Mouse (Mus musculus): ENCODE data around the gene Sugp2.
A peak's percentile ranks its signal among the peaks of the same experiment; 100 is the strongest.

The Sugp2 gene

DNA sequence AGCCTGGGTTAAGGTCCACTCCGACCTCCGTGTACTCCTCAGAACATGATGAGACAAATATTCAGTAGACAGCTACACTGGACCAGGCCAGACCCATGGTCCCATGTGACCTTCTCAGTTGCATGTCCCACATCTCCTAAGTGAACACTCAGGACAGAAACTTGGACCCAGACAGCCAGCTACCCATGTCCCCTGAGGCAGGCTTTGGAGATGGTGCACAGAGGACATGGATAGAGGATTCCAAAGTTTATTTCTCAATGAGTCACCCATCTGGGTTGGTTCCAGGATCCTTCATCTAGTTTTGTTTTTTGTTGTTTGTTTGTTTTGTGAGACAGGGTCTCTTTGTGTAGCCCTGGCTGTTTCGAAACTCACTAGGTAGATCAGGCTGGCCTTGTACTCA is 13.1 kb upstream of the Sugp2 start:
- DNase-seq (ENCODE audit: low spot score), result peak; percentile 78

DNA sequence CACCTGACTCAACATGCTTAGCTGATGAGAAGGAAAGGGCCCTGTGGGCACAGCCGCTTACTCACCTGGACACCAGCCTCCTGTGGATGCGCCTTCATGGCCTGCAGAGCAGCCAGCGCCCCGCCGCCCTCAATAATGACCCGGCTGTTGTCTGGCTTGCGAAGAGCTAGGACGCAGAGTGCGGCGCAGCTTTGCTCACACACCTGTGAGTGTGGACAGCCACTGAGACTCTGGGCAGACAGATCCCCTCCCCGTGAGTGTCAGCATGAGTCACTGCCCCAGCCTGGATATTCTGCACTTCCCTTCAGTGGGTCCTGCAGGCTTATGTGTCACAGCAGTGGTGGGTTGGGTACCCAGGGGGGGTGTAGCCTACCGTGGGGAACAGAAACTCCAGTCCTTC is 12.0 kb upstream of the Sugp2 start:
- no peak for DNase-seq (ENCODE audit: low spot score)

DNA sequence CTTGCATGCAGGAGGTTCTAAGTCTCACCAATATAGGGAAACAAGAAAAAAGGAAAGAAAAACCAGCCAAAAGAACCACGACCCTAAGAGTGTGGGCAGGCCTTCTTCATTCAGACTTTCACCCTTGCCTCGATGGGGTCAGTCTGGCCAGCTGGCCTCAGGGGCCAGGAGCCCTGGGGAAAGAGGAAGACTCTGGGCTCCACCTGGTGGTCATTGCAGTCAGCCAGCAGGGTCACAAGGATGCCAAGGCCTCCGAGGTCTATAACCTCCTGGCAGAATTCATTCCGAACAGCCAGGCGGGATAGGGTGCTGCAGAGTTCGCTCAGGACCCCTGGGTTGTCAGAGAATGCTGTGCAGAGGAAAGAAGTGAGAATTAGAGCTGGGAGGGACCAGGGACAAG is 10.7 kb upstream of the Sugp2 start:
- DNase-seq (ENCODE audit: low spot score), result peak; percentile 82

DNA sequence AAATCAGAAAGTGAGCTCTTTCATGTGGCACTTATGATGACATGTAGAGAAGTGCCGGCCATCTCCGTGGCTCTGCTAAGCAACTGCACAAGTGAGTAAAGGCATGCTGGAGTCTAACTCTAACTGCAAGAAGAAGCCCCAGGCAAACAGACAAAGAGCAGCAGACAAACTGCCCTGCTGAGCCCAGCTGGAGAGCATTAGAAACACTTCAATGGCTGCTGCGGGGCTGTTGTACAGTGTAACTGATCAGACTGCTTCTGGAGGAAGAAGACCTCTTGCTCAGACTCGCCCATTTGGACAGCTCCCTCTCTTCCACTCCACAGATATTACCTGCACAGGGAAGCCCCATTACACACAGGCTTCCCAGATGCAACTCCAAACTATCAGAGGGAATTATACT is 6.0 kb upstream of the Sugp2 start:
- no peak for DNase-seq (ENCODE audit: low spot score)

- no peak for DNase-seq (ENCODE audit: low spot score)
These were observed 3.2 kb upstream of the Sugp2 start for GRCm38 (mm10) chr8:70230837-70231236.

DNA sequence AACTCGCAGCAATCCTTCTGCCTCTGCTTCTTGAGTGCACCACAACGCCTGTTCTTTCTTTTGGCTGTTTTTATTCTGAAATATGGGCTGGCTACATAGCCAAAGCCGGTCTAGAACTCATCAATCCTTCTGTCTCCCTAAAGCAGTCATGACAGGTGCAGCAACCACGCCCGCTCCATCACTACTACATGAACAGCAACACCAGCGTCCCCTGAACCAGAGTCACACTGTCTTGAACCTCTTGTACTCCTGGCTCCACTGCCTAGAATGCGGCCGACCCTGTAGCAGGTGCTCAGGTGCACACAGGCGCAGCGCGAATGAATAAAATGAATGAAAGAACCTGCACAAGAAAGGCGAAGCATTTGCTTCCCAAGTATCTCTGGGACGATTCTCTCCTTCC is 420 bp upstream of the Sugp2 start:
- no peak for DNase-seq (ENCODE audit: low spot score)

- DNase-seq (ENCODE audit: low spot score), result no peak
These were observed 729 bp downstream of the Sugp2 start for GRCm38 (mm10) chr8:70234781-70235128.

GRCm38 (mm10) chr8:70237842-70238241 is 3.8 kb downstream of the Sugp2 start:
- no peak for DNase-seq (ENCODE audit: low spot score)

DNA sequence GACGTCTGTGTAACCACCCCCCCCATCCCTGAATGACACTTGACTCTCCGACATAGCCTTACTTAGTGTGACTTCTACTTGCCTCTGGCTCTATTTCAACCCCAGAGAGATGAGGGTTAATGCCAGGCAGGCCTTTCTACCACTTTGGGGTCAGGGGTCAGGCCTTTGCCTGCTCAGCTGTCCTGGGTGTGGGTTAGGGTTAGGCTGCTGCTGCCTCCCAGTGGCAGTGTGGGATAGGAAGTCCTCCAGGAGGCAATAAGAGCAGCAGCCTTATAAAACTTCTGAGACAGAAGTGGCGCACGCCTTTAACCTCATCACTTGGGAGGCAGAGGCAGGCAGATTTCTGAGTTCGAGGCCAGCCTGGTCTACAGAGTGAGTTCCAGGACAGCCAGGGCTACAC is 6.6 kb downstream of the Sugp2 start:
- DNase-seq (ENCODE audit: low spot score), result peak; percentile 83

DNA sequence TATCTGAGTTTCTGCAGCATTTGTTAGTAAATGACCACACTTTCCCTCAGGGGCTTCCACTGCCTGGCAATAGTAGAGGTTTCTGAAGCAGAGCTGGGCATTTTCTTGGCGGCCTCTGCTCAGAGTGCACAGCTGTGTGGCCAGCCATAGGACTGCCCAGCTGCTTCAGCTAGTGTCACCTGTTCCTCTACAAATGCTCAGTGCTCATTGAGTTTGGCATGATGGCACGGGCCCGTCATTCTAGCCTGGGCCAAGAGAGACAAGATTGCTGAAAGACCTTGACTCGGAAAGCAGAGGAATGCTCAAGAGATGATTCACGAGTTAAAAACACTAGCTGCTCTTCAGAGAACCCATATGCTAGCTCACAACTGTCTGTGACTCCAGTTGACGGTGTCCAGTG is 12.6 kb downstream of the Sugp2 start:
- no peak for DNase-seq (ENCODE audit: low spot score)

DNA sequence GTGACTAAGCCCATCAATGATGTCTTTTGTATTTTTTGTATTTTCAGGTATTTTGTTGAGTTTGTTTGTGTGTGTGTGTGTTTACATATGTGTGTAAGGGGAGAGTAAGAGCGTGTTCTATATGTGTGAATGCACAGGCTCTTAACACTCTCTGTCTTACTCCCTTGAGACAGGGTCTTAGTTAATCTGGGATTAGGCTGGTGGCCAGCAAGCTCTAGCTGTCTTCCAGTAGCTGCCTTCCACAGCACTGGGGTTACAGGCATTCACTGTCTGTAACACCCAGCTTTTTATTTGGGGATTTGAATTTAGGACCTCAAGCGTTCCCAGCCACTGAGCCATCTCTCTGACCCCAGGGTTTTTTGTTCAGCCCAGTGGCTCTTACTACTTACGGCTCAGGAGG is 13.8 kb downstream of the Sugp2 start:
- DNase-seq (ENCODE audit: low spot score), result no peak

- DNase-seq (ENCODE audit: low spot score), result no peak
These were observed 20.6 kb downstream of the Sugp2 start for GRCm38 (mm10) chr8:70254628-70255027.

- DNase-seq (ENCODE audit: low spot score), result no peak
These were observed 23.4 kb downstream of the Sugp2 start for GRCm38 (mm10) chr8:70257456-70257855.

GRCm38 (mm10) chr8:70258600-70258999 is 24.6 kb downstream of the Sugp2 start:
- DNase-seq (ENCODE audit: low spot score), result no peak

DNA sequence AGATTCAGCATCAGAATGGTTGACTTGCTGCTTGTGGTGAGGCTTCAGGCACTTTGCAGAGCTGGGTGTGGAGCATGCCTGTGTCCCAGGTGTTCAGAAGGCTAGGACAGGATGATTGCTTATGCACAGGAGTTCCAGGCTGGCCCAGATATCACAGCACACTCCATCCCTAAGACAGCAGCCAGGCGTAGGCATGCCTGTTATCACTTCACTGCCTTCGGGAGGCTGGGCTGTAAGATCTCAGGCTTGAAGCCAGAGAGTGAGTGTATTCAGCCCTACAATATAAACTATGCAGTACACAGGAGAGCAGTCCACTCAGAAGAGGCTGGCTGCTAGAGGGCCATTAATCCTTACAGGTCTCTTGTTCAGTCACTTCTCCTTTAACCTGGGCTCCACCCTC is 25.0 kb downstream of the Sugp2 start:
- DNase-seq (ENCODE audit: low spot score), result no peak

GRCm38 (mm10) chr8:70267674-70268073 is 33.6 kb downstream of the Sugp2 start:
- no peak for DNase-seq (ENCODE audit: low spot score)

GRCm38 (mm10) chr8:70268311-70268710 is 34.3 kb downstream of the Sugp2 start:
- DNase-seq (ENCODE audit: low spot score), result peak; percentile 37

- DNase-seq (ENCODE audit: low spot score), result peak; percentile 28
These were observed 35.0 kb downstream of the Sugp2 start for GRCm38 (mm10) chr8:70268799-70269565.

DNA sequence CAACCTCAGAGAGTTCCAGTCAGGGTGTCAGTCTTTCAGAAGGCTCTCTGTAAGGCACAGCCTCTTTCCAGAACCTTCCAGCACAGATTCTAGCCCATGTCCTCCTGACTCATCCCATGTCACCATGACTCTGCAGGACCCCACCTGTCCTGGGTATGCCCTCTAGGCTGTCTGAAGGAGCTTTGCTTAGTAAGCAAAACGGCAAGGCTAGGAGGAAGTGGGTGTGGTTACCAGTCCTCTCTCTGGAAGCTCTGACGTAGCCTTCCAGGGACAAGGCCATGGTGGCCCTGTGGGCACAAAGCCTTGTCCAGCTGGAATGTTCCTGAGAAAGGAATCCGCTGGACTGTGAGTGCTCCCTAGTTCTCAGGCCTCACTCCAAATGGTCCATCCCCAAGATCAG is 38.9 kb downstream of the Sugp2 start:
- DNase-seq (ENCODE audit: low spot score), result no peak

DNA sequence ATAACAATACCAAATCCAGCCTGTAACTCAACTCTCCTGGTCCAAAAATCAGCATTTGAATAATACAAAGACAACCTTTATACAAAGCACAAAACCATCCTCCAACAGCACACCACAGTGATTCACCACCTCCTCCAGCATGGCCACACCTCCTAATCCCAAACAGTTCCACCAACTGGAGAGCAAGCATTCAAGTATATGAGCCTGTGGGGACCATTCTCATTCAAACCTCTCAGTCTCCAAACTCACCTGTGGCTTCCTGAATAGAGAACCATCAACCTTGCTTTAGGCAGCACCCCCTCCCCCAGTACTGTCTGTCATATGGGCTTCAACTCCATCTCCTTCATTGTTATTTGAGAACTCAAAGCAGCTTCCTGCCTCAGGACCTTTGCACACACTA is 40.3 kb downstream of the Sugp2 start:
- DNase-seq (ENCODE audit: low spot score), result no peak

GRCm38 (mm10) chr8:70276476-70276875 is 42.5 kb downstream of the Sugp2 start:
- DNase-seq (ENCODE audit: low spot score), result no peak

DNA sequence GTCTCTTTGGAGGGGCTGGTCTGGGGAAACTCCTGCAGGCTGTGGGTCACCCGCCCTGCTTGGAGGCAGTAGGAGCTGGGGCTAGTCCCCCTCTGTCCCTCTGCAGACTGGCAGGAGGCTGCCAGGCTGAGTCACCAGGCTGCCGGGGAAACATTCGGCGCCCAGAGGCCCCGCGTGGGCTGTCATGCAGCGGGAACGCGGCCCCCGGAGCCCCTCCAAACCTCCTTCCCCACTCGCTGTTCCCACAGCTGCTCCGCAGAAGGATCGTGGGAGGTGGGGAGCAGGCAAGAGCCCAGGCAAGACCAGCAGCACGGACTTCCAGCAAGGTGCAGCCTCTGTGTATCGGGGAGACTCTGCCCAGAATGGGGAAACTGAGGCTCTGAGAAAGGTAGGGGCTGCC is 44.1 kb downstream of the Sugp2 start:
- no peak for DNase-seq (ENCODE audit: low spot score)

GRCm38 (mm10) chr8:70279266-70279665 is 45.2 kb downstream of the Sugp2 start:
- DNase-seq (ENCODE audit: low spot score), result no peak

DNA sequence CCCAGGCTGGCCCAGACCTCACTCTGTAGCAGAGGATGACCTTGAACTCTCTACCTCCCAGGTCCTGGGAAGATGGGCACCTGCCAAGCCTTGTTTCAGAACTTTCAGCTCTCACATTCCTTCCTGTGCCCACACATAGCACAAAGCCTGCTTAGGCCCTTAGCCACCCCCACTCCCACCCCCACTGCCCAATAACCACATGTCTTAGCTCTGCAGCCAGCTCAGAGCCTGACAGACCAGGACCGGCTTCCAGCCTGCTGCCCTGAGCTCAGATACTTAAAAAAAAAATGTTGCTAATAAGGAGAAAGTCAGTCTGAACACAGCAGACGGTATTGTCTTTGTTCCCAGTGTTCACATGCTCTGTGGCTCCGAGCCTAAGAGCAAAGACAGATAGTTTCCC is 47.0 kb downstream of the Sugp2 start:
- no peak for DNase-seq (ENCODE audit: low spot score)

Data from adipocyte (in vitro differentiated cells).